Mouse (Mus musculus) bone marrow macrophage, adult 2 months (primary cell): ENCODE results near the gene Nsun2.

Experiments
- CTCF ChIP-seq: IDR thresholded peaks from 2 replicates; pipeline ENCODE4 v1.5.1; 2012; ENCODE audit warnings: low read depth, mild to moderate bottlenecking, low read length, moderate library complexity
- POLR2A ChIP-seq: IDR thresholded peaks from 2 replicates; pipeline ENCODE4 v1.6.1; 2012; ENCODE audit warnings: mild to moderate bottlenecking, low read depth, low read length, borderline replicate concordance

- TF ChIP-seq POLR2A (no peak), CTCF (peak; percentile 27; the same call in 1 of the 2 replicates)
These were observed 48.2 kb upstream of the Nsun2 start for GRCm38 (mm10) chr13:69485326-69485725.
